Mouse (Mus musculus): ENCODE measurements around the gene Gm10065.
A peak's percentile ranks its signal among the peaks of the same experiment; 100 is the strongest.
"Not testable (repeated sequence)": the region's sequence is repeated elsewhere in the genome, so short reads cannot be mapped to it uniquely, and the experiment has no call there.

Gm10065 gene

DNA sequence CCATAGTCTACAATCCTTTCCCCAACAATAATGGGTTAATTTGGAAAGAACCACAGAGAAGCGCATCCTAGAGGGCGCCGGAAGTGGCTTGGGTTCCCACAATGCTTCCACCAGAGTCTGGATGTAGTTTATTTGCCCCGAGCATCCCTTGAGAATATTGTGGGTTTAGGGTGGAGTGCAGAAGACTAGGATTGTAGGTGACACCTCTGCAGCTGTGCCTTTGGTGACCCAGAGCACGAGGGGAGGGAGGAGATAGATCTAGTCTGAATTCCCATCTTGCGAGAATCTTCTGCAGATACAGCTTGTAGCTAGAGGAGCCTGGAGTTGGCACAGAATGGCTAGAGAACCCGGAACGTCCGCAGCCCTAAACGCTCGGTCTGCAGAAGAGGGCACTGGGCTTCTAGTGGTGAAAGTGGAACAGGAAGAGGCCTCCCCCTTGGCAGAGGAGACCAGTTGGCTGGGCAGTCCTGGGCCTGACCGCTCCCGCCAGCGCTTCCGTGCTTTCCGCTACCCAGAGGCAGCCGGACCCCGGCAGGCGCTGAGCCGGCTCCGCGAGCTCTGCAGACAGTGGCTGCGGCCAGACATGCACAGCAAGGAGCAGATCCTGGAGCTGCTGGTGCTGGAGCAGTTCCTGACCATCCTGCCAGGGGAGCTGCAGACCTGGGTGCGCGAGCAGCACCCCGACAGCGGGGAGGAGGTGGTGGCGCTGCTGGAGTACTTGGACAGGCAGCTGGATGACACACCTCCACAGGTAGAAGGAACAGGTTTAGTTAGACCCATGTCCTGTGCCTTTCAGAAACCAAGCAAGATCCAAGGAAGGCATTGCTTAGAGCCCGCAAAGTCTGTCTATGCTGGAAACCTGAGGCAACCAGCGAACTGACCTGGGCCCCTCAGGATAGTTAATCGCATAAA lies at the start of gene Gm10065, which contains the start of gene Zkscan4:
Gene Gm10065, minus strand, starts transcription at position 683 of the 912 bp plus-strand sequence.
Gene Zkscan4, plus strand, starts transcription at position 149 of the 912 bp plus-strand sequence.
- peak in 1 of 2 experiments; percentile 3 for DNase-seq (ENCODE audit: low read depth in 1 of 2, low spot score in 2 of 2)

GRCm38 (mm10) chr13:21506221-21506649 lies 27.0 kb upstream of the Gm10065 start:
- peak; percentile 37 to 44 for DNase-seq (ENCODE audit: low read depth in 1 of 2, low spot score in 2 of 2)

DNA sequence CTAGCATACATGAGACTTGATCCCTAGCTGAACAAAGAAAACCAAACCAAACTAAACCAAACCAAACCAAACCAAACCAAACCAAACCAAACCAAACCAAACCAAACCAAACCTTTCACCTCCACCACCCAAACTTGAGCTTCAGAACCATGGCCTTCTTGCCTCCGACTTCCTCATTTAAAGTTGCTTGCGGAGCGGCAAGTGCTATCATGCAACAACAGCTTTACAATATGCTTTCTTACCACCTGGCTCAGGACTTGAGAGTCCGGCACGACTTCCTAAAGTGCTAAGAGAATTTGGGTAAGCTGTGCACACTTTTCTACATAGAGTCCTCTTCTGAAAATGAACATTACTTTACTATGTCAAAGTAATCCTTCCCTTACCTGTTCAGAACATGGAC lies 23.1 kb upstream of the Gm10065 start:
- DNase-seq (ENCODE audit: low read depth in 1 of 2, low spot score in 2 of 2), result no peak

- DNase-seq (ENCODE audit: low read depth in 1 of 2, low spot score in 2 of 2), result not testable (repeated sequence)
These were observed 21.9 kb upstream of the Gm10065 start, which contains the start of gene Gm11273 for GRCm38 (mm10) chr13:21501182-21501581. Gene Gm11273 (minus strand): TSS chr13:21501418.

DNA sequence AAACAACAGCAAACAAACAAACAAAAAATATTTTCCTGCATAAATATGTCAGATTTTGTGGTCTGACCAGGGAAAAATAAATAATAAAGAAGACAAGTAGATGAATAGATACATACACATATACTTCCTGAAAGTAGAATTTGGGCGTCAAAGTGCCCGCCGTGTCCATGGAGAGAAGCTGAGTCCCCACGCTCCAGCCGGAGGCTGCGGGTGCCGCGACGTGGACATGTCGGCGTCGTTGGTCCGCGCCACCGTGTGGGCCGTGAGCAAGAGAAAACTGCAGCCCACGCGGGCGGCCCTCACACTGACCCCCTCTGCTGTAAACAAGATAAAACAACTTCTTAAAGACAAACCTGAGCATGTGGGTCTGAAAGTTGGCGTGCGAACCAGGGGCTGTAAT lies 15.8 kb upstream of the Gm10065 start, which contains the start of gene AK157302:
Gene AK157302, plus strand, starts transcription at position 144 of the 400 bp plus-strand sequence.
- no peak for DNase-seq (ENCODE audit: low read depth in 1 of 2, low spot score in 2 of 2)

- no peak for DNase-seq (ENCODE audit: low read depth in 1 of 2, low spot score in 2 of 2)
These were observed 13.6 kb upstream of the Gm10065 start for GRCm38 (mm10) chr13:21492847-21493246.

DNA sequence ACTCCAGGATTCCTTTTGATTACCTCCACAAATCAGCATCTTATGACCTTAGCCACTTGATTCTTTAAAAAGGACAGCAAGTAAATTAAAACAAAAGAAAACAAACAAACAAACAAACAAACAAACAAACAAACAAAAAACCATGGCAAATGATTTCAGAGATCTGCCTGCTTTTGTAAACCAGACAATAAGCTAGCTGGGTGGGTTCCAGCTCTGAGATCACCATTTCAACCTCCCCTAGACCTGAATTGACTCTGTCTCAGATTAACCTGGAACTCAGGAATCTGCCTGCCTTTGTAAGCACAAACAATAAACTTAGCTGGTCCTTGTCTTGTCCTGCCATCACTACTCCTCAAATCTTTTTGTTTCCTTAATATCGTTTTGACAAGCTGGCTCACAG lies 7.6 kb upstream of the Gm10065 start:
- no peak for DNase-seq (ENCODE audit: low read depth in 1 of 2, low spot score in 2 of 2)

DNA sequence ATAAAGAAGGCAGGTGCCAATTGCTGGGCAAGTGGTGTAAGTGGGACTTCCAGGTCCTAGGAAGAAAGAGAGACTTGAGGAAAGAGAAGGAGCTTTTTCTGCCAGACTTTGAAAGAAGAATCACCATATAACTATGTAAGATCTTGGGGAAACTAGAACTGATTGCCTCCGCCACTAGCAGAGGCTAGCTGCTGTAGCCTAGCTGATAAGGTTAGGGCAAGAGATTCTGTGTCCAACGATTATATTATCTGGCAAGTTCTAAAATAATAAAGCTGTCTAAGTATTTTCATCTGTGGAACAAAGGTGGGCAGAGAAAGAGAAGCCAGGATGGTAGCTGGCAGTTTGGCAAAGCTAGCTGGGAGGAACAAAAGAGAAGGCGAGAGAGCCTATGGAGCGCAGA lies 6.8 kb downstream of the Gm10065 start:
- no peak for DNase-seq (ENCODE audit: low read depth in 1 of 2, low spot score in 2 of 2)

DNA sequence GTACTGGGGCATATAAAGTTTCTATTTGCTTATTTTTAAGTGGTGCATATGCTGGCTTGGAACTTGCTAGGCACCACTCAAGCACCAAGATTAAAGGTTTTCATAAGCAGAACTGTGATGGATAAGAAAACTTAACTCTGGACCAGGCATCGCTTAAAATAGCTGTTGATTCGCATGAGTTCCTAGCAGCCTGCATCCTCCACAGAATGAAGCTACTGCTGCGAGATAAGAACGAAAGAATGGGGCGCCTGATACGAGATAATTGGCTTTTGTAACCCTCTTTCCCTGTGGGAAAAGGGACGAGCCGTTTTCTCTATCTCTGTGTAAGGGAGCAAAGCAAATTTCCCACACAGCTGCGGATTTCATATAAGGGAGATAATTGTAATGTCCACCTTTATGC lies 10.1 kb downstream of the Gm10065 start:
- no peak for DNase-seq (ENCODE audit: low read depth in 1 of 2, low spot score in 2 of 2)

GRCm38 (mm10) chr13:21468061-21469019 lies 10.9 kb downstream of the Gm10065 start, which contains the start of gene Nkapl:
Gene Nkapl (minus strand): TSS chr13:21468509.
- DNase-seq (ENCODE audit: low read depth in 1 of 2, low spot score in 2 of 2), result peak; percentile 20 to 51

- no peak for DNase-seq (ENCODE audit: low read depth in 1 of 2, low spot score in 2 of 2)
These were observed 11.9 kb downstream of the Gm10065 start for GRCm38 (mm10) chr13:21467336-21467735.

GRCm38 (mm10) chr13:21462516-21462915 lies 16.7 kb downstream of the Gm10065 start:
- DNase-seq (ENCODE audit: low read depth in 1 of 2, low spot score in 2 of 2), result not testable (repeated sequence)

- DNase-seq (ENCODE audit: low read depth in 1 of 2, low spot score in 2 of 2), result no peak
These were observed 22.9 kb downstream of the Gm10065 start for GRCm38 (mm10) chr13:21456347-21456746.

- DNase-seq (ENCODE audit: low read depth in 1 of 2, low spot score in 2 of 2), result no peak
These were observed 25.1 kb downstream of the Gm10065 start for GRCm38 (mm10) chr13:21454133-21454532.

- peak; percentile 22 to 75 for DNase-seq (ENCODE audit: low read depth in 1 of 2, low spot score in 2 of 2)
These were observed 25.8 kb downstream of the Gm10065 start, which contains the start of gene Zscan26 for GRCm38 (mm10) chr13:21453449-21453848. Gene Zscan26 (minus strand): TSS chr13:21453730.

DNA sequence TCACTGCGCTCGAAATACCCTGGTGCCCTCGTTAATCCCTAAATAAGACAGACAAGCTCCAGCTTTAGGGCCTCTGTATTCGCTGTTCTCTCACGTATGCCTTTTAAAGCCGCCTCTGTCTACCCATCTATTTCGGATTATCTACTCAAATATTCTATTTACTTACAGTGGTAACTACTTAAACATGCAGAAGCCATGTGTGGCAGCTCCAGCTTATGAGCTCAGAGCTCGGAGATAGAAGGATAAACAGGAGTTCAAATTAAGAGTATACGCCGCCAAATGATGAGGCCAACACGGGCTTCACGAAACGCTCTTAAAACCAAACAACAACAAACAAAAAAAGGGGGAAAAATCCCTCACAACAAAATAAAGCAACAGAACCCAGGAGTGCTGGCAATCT lies 26.2 kb downstream of the Gm10065 start:
- DNase-seq (ENCODE audit: low read depth in 1 of 2, low spot score in 2 of 2), result no peak

GRCm38 (mm10) chr13:21447856-21448614 lies 31.2 kb downstream of the Gm10065 start:
- DNase-seq (ENCODE audit: low read depth in 1 of 2, low spot score in 2 of 2), result no peak

DNA sequence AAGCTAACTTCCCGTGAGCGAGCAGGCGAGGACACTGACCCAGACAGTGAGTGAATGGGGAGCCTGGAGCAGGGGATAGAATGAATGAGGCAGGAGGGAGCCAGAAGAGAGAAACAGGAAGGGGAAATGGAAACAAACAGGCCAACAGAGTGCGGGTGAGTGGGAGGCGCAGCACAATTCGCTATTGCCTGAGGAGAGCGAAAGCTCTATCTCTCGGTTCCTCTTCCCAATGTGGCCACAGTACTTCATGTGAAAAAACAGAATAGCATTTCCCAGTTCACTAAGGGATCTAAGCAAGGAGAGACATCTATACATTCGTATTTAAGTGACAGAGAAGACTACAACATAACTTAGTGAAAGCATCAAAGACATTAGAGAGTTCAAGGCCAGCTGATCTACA lies 32.4 kb downstream of the Gm10065 start:
- DNase-seq (ENCODE audit: low read depth in 1 of 2, low spot score in 2 of 2), result no peak

- no peak for DNase-seq (ENCODE audit: low read depth in 1 of 2, low spot score in 2 of 2)
These were observed 38.1 kb downstream of the Gm10065 start for GRCm38 (mm10) chr13:21441207-21441572.

DNA sequence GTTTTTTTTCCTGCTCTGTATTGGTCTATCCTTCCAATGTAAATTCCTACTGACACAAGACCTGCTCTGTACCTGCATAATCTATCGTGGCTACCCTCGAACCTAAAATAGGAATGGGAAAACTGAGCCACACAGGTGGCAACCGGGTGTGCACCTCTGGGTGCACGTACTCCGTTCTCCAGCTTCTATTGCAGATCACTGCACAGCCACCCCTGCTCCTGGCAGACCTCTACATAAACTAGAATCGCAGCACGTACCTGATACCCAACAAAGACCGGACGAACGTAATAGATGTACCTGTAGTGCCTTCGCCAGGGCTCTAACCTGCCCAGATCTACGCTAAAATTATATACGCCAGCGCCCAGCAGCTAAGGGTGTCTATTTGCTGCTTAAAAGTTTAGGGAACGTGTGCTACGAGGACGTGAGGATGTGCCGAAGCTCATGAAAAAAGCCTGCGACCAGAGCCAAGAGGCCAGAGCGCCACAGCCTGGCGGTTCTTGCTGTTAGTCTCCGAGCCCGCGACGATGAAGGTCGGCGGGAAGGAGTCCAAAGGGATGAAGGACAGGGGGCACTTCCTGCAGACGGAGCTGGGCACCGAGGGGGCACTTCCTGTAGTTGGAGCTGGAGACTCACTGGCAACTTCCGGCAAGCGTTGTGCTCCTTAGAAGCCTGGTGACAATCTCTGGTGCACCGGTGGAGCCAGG lies 38.6 kb downstream of the Gm10065 start, which contains the start of gene Pgbd1:
Gene Pgbd1, minus strand, starts transcription at position 556 of the 704 bp plus-strand sequence.
- no peak for DNase-seq (ENCODE audit: low read depth in 1 of 2, low spot score in 2 of 2)
